Mouse (Mus musculus): ENCODE measurements around the gene Lyrm9. TPM values are rescaled to one million over a fixed set of nuclear protein-coding genes. Genes with fewer than 3 reads are reported as not detected.

Gene Lyrm9
- 12.2 TPM for polyA plus RNA-seq (2017; shearing (Covaris generic))

GRCm38 (mm10) chr11:78826442-78827013 is at the start of gene Lyrm9:
Lyrm9 (plus strand) TSS chr11:78826584.

Other genes starting within 250 kb of the Lyrm9 start
- 16.5 TPM for gene Nlk, start 129.2 kb upstream of the Lyrm9 start, polyA plus RNA-seq (2017; shearing (Covaris generic))
- gene Ccnq, start 74.9 kb upstream of the Lyrm9 start, polyA plus RNA-seq (2017; shearing (Covaris generic)), result 27.4 TPM
- not detected for gene Nos2, start 94.2 kb downstream of the Lyrm9 start, polyA plus RNA-seq (2017; shearing (Covaris generic))
- 177 TPM for gene Lgals9, start 158.4 kb downstream of the Lyrm9 start, polyA plus RNA-seq (2017; shearing (Covaris generic))

All from naive thymus-derived CD4-positive, alpha-beta T cell, adult 5 months (primary cell).